Mouse (Mus musculus): ENCODE data around the gene Tmem214. TPM values are rescaled to one million over a fixed set of nuclear protein-coding genes. Genes with fewer than 3 reads are reported as not detected.
A peak's percentile ranks its signal among the peaks of the same experiment; 100 is the strongest.

Tmem214 gene
- polyA plus RNA-seq, 1 experiment = 52.8 TPM

DNA sequence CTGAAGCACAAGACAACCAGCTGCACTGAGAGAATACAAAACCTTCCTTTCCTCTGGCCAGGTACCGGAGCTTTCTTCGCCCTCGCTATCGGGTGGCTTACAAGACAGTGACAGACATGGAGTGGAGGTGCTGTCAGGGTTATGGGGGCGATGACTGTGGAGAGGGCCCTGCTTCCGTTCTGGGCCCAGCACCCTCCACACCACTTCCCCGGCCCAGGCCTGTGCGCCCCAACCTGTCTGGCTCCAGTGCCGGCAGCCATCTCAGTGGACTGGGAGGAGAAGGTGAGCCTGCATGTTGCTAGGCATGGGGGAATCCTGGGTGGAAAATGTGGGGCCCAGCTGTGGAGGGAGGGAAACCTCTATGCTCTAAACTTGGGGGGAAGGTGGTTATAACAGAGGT is 47.6 kb downstream of the Tmem214 start:
- no peak for DNase-seq (ENCODE audit: low spot score)

DNA sequence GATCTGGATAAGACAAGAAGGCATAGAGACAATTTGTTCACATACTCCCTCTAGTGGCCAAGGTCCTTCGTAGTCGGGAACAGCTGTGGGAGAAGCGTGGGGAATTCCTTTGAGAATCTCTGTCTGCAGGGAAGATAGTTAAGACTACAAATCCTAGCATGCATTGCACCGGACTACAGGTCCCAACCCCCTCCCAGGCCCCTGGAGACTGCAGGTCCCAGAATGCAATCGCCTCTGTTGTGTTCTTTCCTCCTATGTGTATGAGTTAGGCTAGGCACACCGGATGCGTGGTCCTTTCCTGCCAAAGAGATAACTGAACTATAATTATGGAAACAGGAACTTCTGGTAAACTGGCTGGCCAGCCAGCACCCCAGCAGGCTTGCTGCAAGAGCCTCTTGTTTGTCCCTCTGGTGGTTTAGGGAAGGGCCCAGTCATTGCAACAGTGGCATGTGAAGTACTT is 48.2 kb downstream of the Tmem214 start:
- DNase-seq (ENCODE audit: low spot score) = no peak

DNA sequence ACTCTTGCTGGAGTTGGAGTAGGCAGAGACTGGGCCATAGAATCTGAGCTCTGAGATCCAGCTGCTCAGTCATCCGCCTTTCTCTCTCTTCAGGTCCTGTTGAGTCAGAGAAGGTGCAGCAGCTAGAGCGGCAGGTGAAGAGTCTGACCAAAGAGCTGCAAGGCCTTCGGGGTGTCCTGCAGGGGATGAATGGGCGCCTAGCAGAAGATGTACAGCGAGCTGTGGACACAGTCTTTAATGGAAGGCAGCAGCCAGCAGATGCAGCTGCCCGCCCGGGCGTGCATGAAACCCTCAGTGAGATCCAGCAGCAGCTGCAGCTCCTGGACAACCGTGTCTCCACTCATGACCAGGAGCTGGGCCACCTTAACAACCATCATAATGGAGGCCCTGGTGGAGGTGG is 49.0 kb downstream of the Tmem214 start:
- no peak for DNase-seq (ENCODE audit: low spot score)

DNA sequence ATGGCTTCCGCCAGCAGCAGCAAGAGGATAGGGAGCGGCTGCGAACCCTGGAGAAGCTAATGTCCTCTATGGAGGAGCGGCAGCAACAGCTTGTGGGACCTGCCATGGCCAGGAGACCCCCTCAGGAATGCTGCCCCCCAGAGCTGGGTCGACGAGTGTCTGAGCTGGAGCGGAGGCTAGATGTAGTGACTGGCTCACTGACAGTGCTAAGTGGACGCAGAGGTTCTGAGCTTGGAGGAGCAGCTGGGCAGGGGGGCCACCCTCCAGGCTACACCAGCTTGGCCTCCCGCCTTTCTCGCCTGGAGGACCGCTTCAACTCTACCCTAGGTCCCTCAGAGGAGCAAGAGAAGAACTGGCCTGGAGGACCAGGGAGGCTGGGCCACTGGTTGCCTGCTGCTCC is 49.5 kb downstream of the Tmem214 start:
- no peak for DNase-seq (ENCODE audit: low spot score)

DNA sequence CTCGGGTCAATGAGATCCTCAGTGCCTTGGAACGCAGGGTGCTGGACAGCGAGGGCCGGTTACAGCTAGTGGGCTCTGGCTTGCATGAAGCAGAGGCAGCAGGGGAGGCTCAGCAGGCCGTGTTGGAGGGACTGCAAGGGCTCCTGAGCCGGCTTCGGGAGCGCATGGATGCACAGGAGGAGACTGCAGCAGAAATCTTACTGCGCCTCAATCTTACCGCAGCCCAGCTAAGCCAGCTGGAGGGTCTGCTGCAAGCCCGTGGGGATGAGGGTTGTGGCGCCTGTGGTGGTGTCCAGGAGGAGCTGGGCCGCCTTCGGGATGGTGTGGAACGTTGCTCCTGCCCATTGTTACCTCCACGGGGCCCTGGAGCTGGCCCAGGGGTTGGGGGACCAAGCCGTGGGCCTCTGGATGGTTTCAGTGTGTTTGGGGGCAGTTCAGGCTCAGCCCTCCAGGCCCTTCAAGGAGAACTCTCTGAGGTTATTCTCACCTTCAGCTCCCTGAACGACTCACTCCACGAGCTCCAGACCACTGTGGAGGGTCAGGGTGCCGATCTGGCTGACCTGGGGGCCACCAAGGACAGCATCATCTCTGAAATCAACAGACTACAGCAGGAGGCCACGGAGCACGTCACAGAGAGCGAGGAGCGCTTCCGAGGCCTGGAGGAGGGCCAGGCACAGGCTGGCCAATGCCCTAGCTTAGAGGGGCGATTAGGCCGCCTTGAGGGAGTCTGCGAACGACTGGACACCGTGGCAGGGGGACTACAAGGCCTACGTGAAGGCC is 50.3 kb downstream of the Tmem214 start:
- DNase-seq (ENCODE audit: low spot score) = no peak

DNA sequence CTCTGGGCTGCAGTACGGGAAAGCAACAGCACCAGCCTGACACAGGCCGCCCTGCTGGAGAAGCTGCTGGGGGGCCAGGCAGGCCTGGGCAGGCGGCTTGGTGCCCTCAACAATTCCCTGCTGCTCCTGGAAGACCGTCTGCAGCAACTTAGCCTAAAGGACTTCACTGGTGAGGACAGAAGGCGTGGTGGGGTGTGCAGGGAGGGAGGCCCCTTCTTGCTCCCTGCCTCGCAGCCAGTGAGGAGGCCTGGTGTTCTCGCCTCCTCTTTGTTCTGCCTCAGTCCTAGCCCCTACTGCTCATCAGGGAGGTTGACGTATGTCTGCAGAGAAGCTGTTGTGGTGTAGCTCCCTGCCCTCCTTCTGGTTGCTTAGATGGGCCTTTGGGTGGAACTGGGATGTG is 50.9 kb downstream of the Tmem214 start:
- DNase-seq (ENCODE audit: low spot score) = no peak

DNA sequence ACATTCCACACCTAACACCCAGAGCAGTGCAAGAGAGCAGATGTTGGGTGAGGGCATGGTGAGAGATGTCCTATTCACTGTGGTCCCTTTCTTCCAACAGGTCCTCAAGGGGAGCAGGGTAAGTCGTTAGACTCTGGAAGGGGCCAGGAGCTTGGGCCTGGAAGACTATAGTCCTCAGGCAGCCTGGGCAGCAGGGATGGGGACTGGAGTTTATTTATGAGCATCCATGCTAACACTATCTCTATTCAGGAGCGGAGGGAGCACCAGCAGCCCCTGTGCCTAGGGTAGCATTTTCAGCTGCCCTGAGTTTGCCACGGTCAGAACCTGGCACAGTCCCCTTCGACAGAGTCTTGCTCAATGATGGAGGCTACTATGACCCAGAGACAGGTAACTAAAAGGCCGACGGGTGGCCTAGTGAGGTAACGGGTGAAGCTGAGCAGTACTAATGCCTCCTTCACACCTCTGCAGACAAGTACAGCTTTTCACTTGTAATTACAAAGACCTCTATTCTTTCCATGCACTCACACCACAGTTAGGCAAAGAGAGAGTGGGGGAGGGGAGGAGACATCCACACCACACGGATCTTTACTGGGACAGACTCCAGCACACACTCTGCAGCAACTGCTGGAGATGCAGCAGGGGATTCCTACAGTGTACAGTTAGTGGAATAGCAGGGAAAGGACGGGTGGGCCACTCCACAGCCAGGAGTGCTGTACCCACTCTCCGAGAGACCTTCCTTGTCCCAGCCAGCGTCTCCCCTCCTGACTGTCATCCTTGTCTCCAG is 52.2 kb downstream of the Tmem214 start:
- no peak for DNase-seq (ENCODE audit: low spot score)

DNA sequence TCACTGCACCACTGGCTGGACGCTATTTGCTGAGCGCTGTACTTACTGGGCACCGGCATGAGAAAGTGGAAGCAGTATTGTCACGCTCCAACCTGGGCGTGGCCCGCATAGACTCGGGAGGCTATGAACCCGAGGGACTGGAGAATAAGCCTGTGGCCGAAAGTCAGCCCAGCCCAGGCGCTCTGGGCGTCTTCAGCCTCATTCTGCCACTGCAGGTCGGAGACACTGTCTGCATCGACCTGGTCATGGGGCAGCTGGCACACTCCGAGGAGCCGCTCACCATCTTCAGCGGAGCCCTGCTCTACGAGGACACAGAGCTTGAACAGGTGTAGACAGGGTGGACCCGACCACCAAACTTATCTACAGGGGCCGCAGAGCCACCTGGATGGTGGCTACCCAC is 52.8 kb downstream of the Tmem214 start:
- no peak for DNase-seq (ENCODE audit: low spot score)

DNA sequence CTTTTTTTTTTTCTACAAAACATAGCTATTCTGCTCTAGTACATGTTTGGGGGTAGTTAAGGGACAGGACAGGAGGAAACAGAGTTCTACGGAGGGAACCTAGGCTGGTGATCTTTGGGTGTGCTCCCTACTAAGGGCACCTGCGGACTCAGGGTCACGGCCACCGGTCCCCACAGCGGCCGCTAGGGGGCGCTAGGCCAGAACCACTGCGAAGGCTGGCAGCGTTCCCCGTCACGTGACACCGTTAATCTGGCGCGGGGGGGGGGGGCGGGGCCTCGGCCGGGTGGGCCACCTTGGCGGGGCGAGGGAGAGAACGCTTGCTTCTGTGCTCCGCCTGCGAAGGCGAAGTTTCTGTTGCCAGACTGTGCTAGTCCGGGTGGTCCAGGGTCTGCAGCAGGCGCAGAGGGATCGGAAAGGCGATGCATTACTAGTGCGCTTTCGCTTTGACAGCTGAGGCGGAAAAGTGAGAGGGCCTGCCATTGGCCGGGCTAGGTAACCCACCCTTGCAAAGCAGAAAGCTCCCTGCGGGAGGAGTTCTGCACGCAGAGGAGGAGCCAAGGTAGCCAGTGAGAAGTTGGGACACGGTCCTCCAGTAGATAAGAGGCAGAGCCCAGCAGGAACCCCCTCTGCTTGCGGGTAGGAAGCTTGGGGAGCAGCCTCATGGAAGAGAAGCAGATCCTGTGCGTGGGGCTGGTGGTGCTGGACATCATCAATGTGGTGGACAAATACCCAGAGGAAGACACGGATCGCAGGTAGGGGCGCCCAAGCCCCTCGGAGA is 53.6 kb downstream of the Tmem214 start, which contains the start of gene Khk:
Gene Khk (plus strand): TSS at position 176 of the 778 bp plus-strand sequence.
- DNase-seq (ENCODE audit: low spot score) = peak; percentile 92

DNA sequence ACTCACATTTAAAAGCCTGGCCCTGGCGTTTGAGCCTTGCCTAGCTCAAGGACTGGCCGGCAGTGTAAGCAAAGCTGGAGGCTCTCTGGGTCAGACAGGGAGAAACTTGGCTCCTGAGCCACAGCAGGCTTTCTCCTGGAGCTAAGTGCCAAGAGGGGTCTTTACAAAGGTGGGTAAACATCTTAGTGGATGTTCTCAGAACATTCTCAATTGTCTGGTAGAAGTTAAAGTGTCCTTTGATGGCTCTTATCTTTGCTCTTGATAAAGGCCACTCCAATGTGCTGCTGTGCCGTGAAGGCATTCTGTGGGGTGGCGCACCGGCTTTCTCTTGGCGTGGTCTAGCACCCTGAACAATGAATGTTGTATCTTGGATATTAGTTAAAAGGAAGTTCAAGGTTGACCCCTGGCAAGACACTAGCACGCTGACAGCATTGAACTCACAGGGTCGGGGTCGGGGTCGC is 54.8 kb downstream of the Tmem214 start:
- no peak for DNase-seq (ENCODE audit: low spot score)

DNA sequence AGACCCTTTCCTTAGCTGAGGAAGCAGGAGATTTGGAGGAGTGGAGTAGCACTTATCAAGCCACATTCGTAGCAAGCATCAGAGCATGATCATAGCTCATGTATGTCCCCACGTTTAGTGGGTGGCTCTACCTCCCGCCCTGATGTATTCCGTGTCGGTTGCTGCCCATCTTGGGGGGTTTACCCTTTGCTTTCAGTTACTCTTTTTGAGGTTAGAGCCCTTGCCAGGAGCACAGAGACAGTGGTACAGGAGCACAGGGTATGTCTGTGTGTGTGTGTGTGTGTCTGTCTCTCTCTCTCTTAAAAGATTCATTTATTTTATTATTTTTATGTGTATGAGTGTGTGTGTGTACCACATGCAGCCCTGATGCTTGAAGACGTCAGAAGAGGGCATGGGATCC is 55.3 kb downstream of the Tmem214 start:
- no peak for DNase-seq (ENCODE audit: low spot score)

DNA sequence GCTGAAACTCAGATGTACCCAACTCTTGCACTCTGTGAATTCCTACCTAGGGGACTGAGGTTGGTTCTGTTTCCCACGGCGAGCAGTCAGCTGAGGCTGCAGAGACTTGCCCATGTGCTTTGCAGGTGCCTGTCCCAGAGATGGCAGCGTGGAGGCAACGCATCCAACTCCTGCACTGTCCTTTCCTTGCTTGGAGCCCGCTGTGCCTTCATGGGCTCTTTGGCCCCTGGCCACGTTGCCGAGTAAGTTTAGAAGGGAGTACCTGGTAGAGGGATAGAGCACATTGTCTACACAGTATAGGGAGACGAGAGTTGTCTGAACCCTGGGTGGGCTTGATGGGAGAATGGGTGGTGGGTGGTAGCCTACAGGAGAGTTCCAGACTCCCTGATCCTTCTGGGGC is 56.8 kb downstream of the Tmem214 start:
- DNase-seq (ENCODE audit: low spot score) = no peak

DNA sequence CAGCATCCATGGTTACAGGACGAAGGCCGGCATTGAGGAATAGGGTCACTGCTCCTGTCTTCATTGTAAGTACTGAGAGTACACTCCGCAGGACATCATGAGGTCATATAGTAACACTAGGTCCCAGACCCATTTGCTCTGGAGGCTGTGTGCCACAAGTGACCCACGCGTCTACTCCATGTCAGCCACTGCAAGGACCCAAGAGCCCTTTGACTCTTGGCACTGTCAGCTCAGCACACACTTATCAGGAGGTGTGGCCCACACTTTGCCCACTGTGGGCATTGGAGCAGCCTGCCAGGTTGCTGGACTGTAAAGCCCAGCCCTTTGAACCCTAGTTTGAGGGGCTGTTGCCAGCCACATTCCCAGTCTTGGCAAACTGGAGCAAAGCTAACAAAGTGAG is 57.4 kb downstream of the Tmem214 start:
- no peak for DNase-seq (ENCODE audit: low spot score)

DNA sequence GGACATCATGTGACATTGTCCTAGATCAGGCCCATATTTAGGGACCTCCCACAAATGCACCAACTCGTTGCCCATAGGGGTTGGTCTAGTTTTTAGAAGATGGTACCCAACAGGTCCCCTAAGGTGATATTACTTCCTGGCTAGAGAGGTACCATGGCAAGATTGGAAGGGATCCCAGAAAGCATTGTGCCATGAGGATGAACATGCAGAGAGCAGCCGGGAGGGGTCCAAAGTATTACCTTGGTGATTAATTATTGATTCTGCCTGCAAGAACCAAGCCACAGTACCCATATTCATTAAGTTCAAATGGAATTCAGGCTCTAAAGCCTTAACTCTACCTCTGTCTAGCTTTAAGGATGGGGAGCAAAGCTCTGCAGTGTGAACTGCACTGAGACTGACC is 58.3 kb downstream of the Tmem214 start:
- no peak for DNase-seq (ENCODE audit: low spot score)

DNA sequence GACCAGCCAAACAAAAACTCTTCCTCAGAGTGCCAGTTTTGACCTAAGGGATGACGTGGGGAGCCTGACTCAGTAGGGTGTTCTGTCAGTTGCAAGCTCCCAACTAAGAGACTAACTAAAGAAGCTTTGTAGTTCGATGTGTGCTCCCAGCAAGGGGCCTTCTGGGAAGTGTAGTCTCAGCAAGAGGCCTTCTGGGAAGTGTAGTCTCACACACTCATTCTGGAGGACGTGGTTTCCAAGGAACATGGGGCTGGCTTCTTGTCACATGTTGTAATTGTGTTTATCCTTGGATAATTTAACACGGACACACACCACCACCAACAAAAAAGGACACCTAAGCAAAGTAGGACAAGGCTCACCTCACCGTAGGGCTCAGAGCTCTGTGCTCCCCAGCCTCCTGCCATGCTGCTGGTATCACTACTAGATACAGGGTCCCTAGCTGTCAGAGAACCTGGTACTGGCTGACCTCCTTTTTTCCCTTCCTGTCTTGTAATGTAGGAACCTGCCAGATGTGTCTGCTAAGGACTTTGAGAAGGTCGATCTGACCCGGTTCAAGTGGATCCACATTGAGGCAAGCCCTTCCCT is 60.2 kb downstream of the Tmem214 start:
- DNase-seq (ENCODE audit: low spot score) = no peak

Other genes starting within 250 kb of the Tmem214 start
- gene Slc35f6, start 220.1 kb upstream of the Tmem214 start, polyA plus RNA-seq (2012; rRNA removed) = 51.3 and 51.9 TPM in 2 replicates
- gene Cenpa, start 201.2 kb upstream of the Tmem214 start, polyA plus RNA-seq (2012; rRNA removed) = 7.9 and 9.9 TPM in 2 replicates
- gene Dpysl5, start 156.4 kb upstream of the Tmem214 start, polyA plus RNA-seq (2012; rRNA removed) = 0.28 and 0.35 TPM in 2 replicates
- gene Mapre3, start 53.4 kb upstream of the Tmem214 start, polyA plus RNA-seq (2012; rRNA removed) = 51.9 and 59.3 TPM in 2 replicates
- gene Agbl5, start 20.7 kb downstream of the Tmem214 start, polyA plus RNA-seq (2012; rRNA removed) = 16.5 and 16.6 TPM in 2 replicates
- gene Ost4, start 39.8 kb downstream of the Tmem214 start, polyA plus RNA-seq (2012; rRNA removed) = 268 and 335 TPM in 2 replicates
- gene Emilin1, start 45.4 kb downstream of the Tmem214 start, polyA plus RNA-seq (2012; rRNA removed) = 59.2 and 104 TPM in 2 replicates
- gene Khk, start 53.4 kb downstream of the Tmem214 start, polyA plus RNA-seq (2012; rRNA removed) = 38.4 and 38.9 TPM in 2 replicates
- gene Cgref1, start 77.6 kb downstream of the Tmem214 start, polyA plus RNA-seq (2012; rRNA removed) = 14.0 and 15.0 TPM in 2 replicates
- 166 and 214 TPM in 2 replicates for gene Preb, start 92.3 kb downstream of the Tmem214 start, polyA plus RNA-seq (2012; rRNA removed)
- 0.50 and 0.66 TPM in 2 replicates for gene Tcf23, start 100.7 kb downstream of the Tmem214 start, polyA plus RNA-seq (2012; rRNA removed)
- 162 and 174 TPM in 2 replicates for gene Atraid, start 180.3 kb downstream of the Tmem214 start, polyA plus RNA-seq (2012; rRNA removed)
- 19.4 and 21.3 TPM in 2 replicates for gene Slc5a6, start 180.9 kb downstream of the Tmem214 start, polyA plus RNA-seq (2012; rRNA removed)
- 14.6 and 14.8 TPM in 2 replicates for gene Cad, start 186.8 kb downstream of the Tmem214 start, polyA plus RNA-seq (2012; rRNA removed)
- gene Dnajc5g, start 238.3 kb downstream of the Tmem214 start, polyA plus RNA-seq (2012; rRNA removed) = not detected in 2 replicates
- 0.04 TPM in 1 of 2 replicates, not detected in the other for gene Slc30a3, start 240.2 kb downstream of the Tmem214 start, polyA plus RNA-seq (2012; rRNA removed)
- gene Trim54, start 248.7 kb downstream of the Tmem214 start, polyA plus RNA-seq (2012; rRNA removed) = not detected in 2 replicates